Comparison of ENCODE assay signal across 22 mouse cellular contexts in the genomic region with DNA sequence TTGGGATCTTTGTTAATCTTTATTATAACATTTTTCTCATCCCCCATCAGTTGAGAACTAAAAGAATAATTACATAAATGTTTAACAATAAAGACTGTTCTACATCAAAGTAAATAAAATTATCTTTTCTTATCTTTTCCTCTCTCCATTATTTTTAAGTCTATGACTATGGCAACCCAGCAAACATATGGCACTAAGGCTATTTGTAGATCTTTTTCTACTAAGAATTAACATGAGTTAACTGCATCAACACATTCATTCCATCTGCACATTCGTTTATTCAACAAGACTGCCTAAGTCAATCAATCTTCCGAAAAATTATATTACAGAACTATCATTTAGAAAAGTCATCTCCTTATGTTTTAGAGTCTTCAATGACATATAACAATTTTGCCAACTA.
DNase-seq lines count a peak whose midpoint lies in the region; ATAC-seq lines count a peak whose summit lies in the region.
"Had no signal": no experiment of that assay in that cellular context is flagged by ENCODE, and none has a peak within 500 bp of the region (broad histone marks: within the 10 kb centered on the region; RNA-seq: fewer than 3 reads in every experiment).

No protein-coding gene starts in this region.

- no peaks in the 10 kb centered on the region for H3K4me1 ChIP-seq in hindbrain, embryonic 10.5 days (replicated peaks)

- no peak overlapping the region for H3K4me3 ChIP-seq in hindbrain, embryonic 10.5 days

- peak; percentile 41; the same call in 1 of the 2 replicates for ATAC-seq in frontal cortex, adult (ENCODE audit: low TSS enrichment)
- ATAC-seq in CD4-positive, CD25-positive, alpha-beta regulatory T cell, adult 4 months = no peak
- ATAC-seq: activated CD4-positive, CD25-positive, alpha-beta regulatory T cell, adult 4 months; Patski had no signal

- no peaks in the 10 kb centered on the region for H3K36me3 ChIP-seq in hindbrain, embryonic 10.5 days
- H3K36me3 ChIP-seq: G1E had no signal

- H3K27me3 ChIP-seq in hindbrain, embryonic 10.5 days (ENCODE audit: insufficient read depth, poor library complexity, severe bottlenecking) = no peaks in the 10 kb centered on the region
- H3K27me3 ChIP-seq: CH12.LX had no signal

- H3K27ac ChIP-seq in hindbrain, embryonic 10.5 days = no peak overlapping the region

- DNase-seq in frontal cortex, postnatal 36 days (ENCODE audit: low spot score in 2 of 2) = no peak
- DNase-seq in brain, adult 2 months (ENCODE audit: low read depth, low spot score) = peak; percentile 52
- DNase-seq in telencephalon, adult 2 months (ENCODE audit: low read depth, low spot score) = peak; percentile 48
- DNase-seq in hindbrain, embryonic 10.5 days (ENCODE audit: low spot score) = no peak
- DNase-seq: adrenal gland, adult 2 months; adrenal gland, adult 8-10 months; adrenal gland, postnatal 10 days; adrenal gland, postnatal 14 days; adrenal gland, postnatal 25 days; adrenal gland, postnatal 36 days; B cell, adult 2 months; cerebellum, adult 11 months; cerebellum, adult 11-12 months; cerebellum, adult 18-20 months; cerebellum, adult 2 months; cerebellum, adult 8-10 months had no signal

- 90% methylated on average over 2 of the region's 2 CpGs for WGBS in hindbrain, embryonic 10.5 days

- H3K9me3 ChIP-seq in hindbrain, embryonic 10.5 days = no peaks in the 10 kb centered on the region
- H3K9me3 ChIP-seq: G1E had no signal

Comparison
In these comparisons a context has a peak if more than half of its experiments do, and no peak if none do; other contexts are left out.
1. DNase-seq: peak in brain, adult 2 months (single experiment) and telencephalon, adult 2 months (single experiment); none in frontal cortex, postnatal 36 days (0 of 2) and hindbrain, embryonic 10.5 days (single experiment).